Mouse (Mus musculus) stomach, embryonic 16.5 days (tissue): ENCODE measurements around the gene Trp53i11. TPM values are rescaled to one million over a fixed set of nuclear protein-coding genes. Genes with fewer than 3 reads are reported as not detected.

Source experiments
- ATAC-seq: fragments of 200-750 bp; cut with Nextera tagmentation; 2 replicates; pipeline ENCODE4 v1.8.0; 2017; ENCODE audit warnings: moderate number of reproducible peaks, moderate TSS enrichment; ENCODE audit not compliant: insufficient read depth, low FRiP score
- H3K27ac ChIP-seq: fragments of 300-500 bp; sonication (generic); 2 replicates; pipeline ENCODE4 v1.5.1; 2014; ENCODE audit warnings: low read length
- H3K27me3 ChIP-seq: fragments of 300-500 bp; sonication (generic); 2 replicates; pipeline ENCODE4 v1.6.1; 2014; ENCODE audit warnings: low read length, control low read depth, mixed read lengths; ENCODE audit not compliant: control insufficient read depth, insufficient read depth
- H3K36me3 ChIP-seq: fragments of 300-500 bp; sonication (generic); 2 replicates; pipeline ENCODE4 v1.6.1; 2014; ENCODE audit warnings: low read length; ENCODE audit not compliant: control insufficient read depth, insufficient read depth
- H3K4me1 ChIP-seq: fragments of 300-500 bp; sonication (generic); 2 replicates; pipeline ENCODE4 v1.6.1; 2014; ENCODE audit warnings: low read length, control low read depth, mixed read lengths; ENCODE audit not compliant: control insufficient read depth, insufficient read depth
- H3K4me2 ChIP-seq: fragments of 300-500 bp; sonication (generic); 2 replicates; pipeline ENCODE4 v1.6.1; 2014; ENCODE audit warnings: low read depth, low read length, mixed read lengths
- H3K4me3 ChIP-seq: fragments of 300-500 bp; sonication (generic); replicated peaks from 2 replicates; pipeline ENCODE4 v1.5.1; 2014; ENCODE audit warnings: mild to moderate bottlenecking, low read length
- H3K9ac ChIP-seq: fragments of 300-500 bp; sonication (generic); 2 replicates; pipeline ENCODE4 v1.6.1; 2014; ENCODE audit warnings: low read length
- H3K9me3 ChIP-seq: fragments of 300-500 bp; sonication (generic); replicated peaks from 2 replicates; pipeline ENCODE4 v1.6.1; 2016; ENCODE audit warnings: low read length, control low read depth; ENCODE audit not compliant: control insufficient read depth
- WGBS: fragments of 180-500 bp; shearing (Covaris S2); extraction: QIAGEN DNeasy Blood & Tissue Kit; methylation state at CpG from one replicate; pipeline ENCODE4 v1.1.7; 2014; 5-methylcytosine and 5-hydroxymethylcytosine counted together
- polyA plus RNA-seq: library from polyadenylated mRNA; unstranded; fragments of >200 nt; fragmentation: Nextera tagmentation; extraction: Ambion mirVana; gene quantifications from 2 replicates; pipeline ENCODE4 v1.2.1, GENCODE M21; 2015

Gene Trp53i11
- polyA plus RNA-seq, 1 experiment from 2014 or later, result 34.0 TPM

- Histone ChIP-seq H3K27me3 (no peaks in the 10 kb centered on the region), H3K27ac (no peak overlapping the region), H3K9ac (no peak overlapping the region), H3K9me3 (no peaks in the 10 kb centered on the region), H3K4me1 (peaks cover 12% of the 10 kb centered on the region; the same call in 1 of the 2 replicates), H3K4me3 (no peak overlapping the region), H3K4me2 (no peak overlapping the region), H3K36me3 (no peaks in the 10 kb centered on the region)
- 15% methylated on average over 1 of the region's 1 CpGs for WGBS
- no peak for ATAC-seq
These were observed 15.4 kb downstream of the Trp53i11 start for GRCm38 (mm10) chr2:93202782-93203181.

GRCm38 (mm10) chr2:93203682-93204081 lies 16.3 kb downstream of the Trp53i11 start:
- no peaks in the 10 kb centered on the region for H3K9me3 ChIP-seq
- H3K9ac ChIP-seq, result no peak overlapping the region
- no peaks in the 10 kb centered on the region for H3K27me3 ChIP-seq
- ATAC-seq, result peak; percentile 14; the same call in 1 of the 2 replicates
- no peak overlapping the region for H3K4me3 ChIP-seq
- no peak overlapping the region for H3K4me2 ChIP-seq
- WGBS, result 24% methylated on average over 10 of the region's 10 CpGs
- H3K4me1 ChIP-seq, result peaks cover 10% of the 10 kb centered on the region; the same call in 1 of the 2 replicates
- H3K27ac ChIP-seq, result no peak overlapping the region
- no peaks in the 10 kb centered on the region for H3K36me3 ChIP-seq

- Histone ChIP-seq H3K27me3 (no peaks in the 10 kb centered on the region), H3K4me2 (no peak overlapping the region), H3K4me3 (no peak overlapping the region), H3K9me3 (no peaks in the 10 kb centered on the region), H3K4me1 (peaks cover 9% of the 10 kb centered on the region; the same call in 1 of the 2 replicates), H3K36me3 (no peaks in the 10 kb centered on the region), H3K9ac (no peak overlapping the region), H3K27ac (no peak overlapping the region)
- no peak for ATAC-seq
- 84% methylated on average over 6 of the region's 6 CpGs for WGBS
These were observed 17.2 kb downstream of the Trp53i11 start for GRCm38 (mm10) chr2:93204571-93204970.

- Histone ChIP-seq H3K4me2 (no peak overlapping the region), H3K36me3 (no peaks in the 10 kb centered on the region), H3K9ac (no peak overlapping the region), H3K27me3 (no peaks in the 10 kb centered on the region), H3K4me3 (no peak overlapping the region), H3K9me3 (no peaks in the 10 kb centered on the region), H3K27ac (no peak overlapping the region), H3K4me1 (peaks cover 1% of the 10 kb centered on the region; the same call in 1 of the 2 replicates)
- no peak for ATAC-seq
- 94% methylated on average over 1 of the region's 1 CpGs for WGBS
These were observed 18.8 kb downstream of the Trp53i11 start for GRCm38 (mm10) chr2:93206126-93206525.

- Histone ChIP-seq H3K9me3 (no peaks in the 10 kb centered on the region), H3K4me2 (no peak overlapping the region), H3K4me1 (peaks cover 6% of the 10 kb centered on the region), H3K9ac (no peak overlapping the region), H3K4me3 (no peak overlapping the region), H3K27ac (no peak overlapping the region), H3K36me3 (no peaks in the 10 kb centered on the region), H3K27me3 (no peaks in the 10 kb centered on the region)
- WGBS, result 74% methylated on average over 2 of the region's 2 CpGs
- no peak for ATAC-seq
These were observed 25.0 kb downstream of the Trp53i11 start for GRCm38 (mm10) chr2:93212386-93212785.

- Histone ChIP-seq H3K4me3 (no peak overlapping the region), H3K27ac (no peak overlapping the region), H3K9me3 (no peaks in the 10 kb centered on the region), H3K4me2 (no peak overlapping the region), H3K9ac (no peak overlapping the region), H3K36me3 (no peaks in the 10 kb centered on the region), H3K4me1 (peaks cover 10% of the 10 kb centered on the region), H3K27me3 (no peaks in the 10 kb centered on the region)
- ATAC-seq, result no peak
- whole genome bisulfite sequencing, result 85% methylated on average over 2 of the region's 2 CpGs
These were observed 25.5 kb downstream of the Trp53i11 start for GRCm38 (mm10) chr2:93212865-93213264.

- Histone ChIP-seq H3K27me3 (no peaks in the 10 kb centered on the region), H3K27ac (no peak overlapping the region), H3K4me2 (no peak overlapping the region), H3K9ac (no peak overlapping the region), H3K36me3 (no peaks in the 10 kb centered on the region), H3K9me3 (no peaks in the 10 kb centered on the region), H3K4me3 (no peak overlapping the region), H3K4me1 (peaks cover 10% of the 10 kb centered on the region)
- no peak for ATAC-seq
- WGBS, result 76% methylated on average over 1 of the region's 1 CpGs
These were observed 26.8 kb downstream of the Trp53i11 start for GRCm38 (mm10) chr2:93214192-93214591.

GRCm38 (mm10) chr2:93215790-93216189 lies 28.4 kb downstream of the Trp53i11 start:
- Histone ChIP-seq H3K4me3 (no peak overlapping the region), H3K4me1 (peaks cover 10% of the 10 kb centered on the region), H3K27me3 (no peaks in the 10 kb centered on the region), H3K27ac (no peak overlapping the region), H3K9me3 (no peaks in the 10 kb centered on the region), H3K4me2 (no peak overlapping the region), H3K36me3 (no peaks in the 10 kb centered on the region), H3K9ac (no peak overlapping the region)
- ATAC-seq, result no peak
- 77% methylated on average over 10 of the region's 10 CpGs for WGBS

GRCm38 (mm10) chr2:93217015-93217414 lies 29.7 kb downstream of the Trp53i11 start:
- peak overlapping the region; percentile 6; the same call in 1 of the 2 replicates for H3K27ac ChIP-seq
- no peak overlapping the region for H3K4me3 ChIP-seq
- 19% methylated on average over 7 of the region's 7 CpGs for WGBS
- no peak overlapping the region for H3K4me2 ChIP-seq
- 0 out of 2 replicates have a peak overlapping the region, but pooled peaks have one; percentile 16 for H3K9ac ChIP-seq
- ATAC-seq, result peak; percentile 77; the same call in 1 of the 2 replicates
- H3K9me3 ChIP-seq, result no peaks in the 10 kb centered on the region
- H3K27me3 ChIP-seq, result no peaks in the 10 kb centered on the region
- H3K36me3 ChIP-seq, result no peaks in the 10 kb centered on the region
- peaks cover 10% of the 10 kb centered on the region for H3K4me1 ChIP-seq
